Mouse (Mus musculus): ENCODE results near the gene Lst1.

DNA sequence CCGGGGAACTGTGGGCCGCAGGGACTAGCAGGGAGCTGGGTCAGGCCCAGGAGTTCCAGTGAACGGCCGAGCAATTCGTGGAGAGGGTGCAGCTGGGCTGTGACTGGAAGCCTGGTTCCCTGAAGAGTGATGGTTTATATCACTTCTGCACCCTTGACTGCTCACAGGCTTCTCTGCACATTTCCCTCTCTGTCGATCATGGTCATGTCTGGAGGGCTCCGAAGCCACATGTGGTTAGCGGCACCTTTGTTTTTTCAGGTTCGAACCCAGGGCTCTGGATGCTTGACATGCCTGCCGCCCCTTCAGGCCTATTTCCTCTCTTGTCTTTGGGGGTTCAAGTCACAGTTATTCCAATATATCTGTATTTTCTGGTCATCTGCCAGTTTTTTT lies 17.1 kb upstream of the Lst1 start:
- no peak for TF ChIP-seq CTCF (IDR thresholded peaks at IDR 0.05; ENCODE audit: borderline replicate concordance, insufficient read depth, low read length)
- TF ChIP-seq POLR2A (IDR thresholded peaks at IDR 0.05; ENCODE audit: low read depth, low read length): no peak

All from embryonic fibroblast, embryonic 13.5 days (primary cell).